Mouse (Mus musculus) layer of hippocampus, adult 8-10 months (tissue): ENCODE data around the gene Clic6. TPM values are rescaled to one million over a fixed set of nuclear protein-coding genes. Genes with fewer than 3 reads are reported as not detected.
"Not testable (repeated sequence)": the region's sequence is repeated elsewhere in the genome, so short reads cannot be mapped to it uniquely, and the experiment has no call there.

Source experiments
- DNase-seq, 2 experiments: peaks; one replicate each; pipeline ENCODE4 v3.0.0; 2022; ENCODE audit warnings: low spot score in 2 of 2
- total RNA-seq, 4 experiments: library from RNA; stranded (reverse); gene quantifications; 2 replicates each; pipeline ENCODE4 v1.2.4; 2022

Clic6 gene
- total RNA-seq, 4 experiments from 2014 or later: 0.72 to 2.5 (median 2.4) TPM

- no peak for DNase-seq
Observed at GRCm38 (mm10) chr16:92468459-92468858, 17.1 kb upstream of the Clic6 start.

GRCm38 (mm10) chr16:92470706-92471105, 14.8 kb upstream of the Clic6 start, which contains the start of gene Rcan1:
Gene Rcan1 (minus strand): TSS chr16:92470867.
- no peak for DNase-seq

GRCm38 (mm10) chr16:92472898-92473297, 12.6 kb upstream of the Clic6 start:
- no peak for DNase-seq

- no peak for DNase-seq
Observed at GRCm38 (mm10) chr16:92475093-92475860, 10.3 kb upstream of the Clic6 start.

GRCm38 (mm10) chr16:92478561-92479150, 6.9 kb upstream of the Clic6 start:
- peak; percentile 46 to 63 for DNase-seq

- no peak for DNase-seq
Observed at GRCm38 (mm10) chr16:92487086-92487485, 1.6 kb downstream of the Clic6 start.

GRCm38 (mm10) chr16:92487489-92487888, 2.0 kb downstream of the Clic6 start:
- DNase-seq: no peak

GRCm38 (mm10) chr16:92488456-92488855, 2.9 kb downstream of the Clic6 start:
- no peak for DNase-seq

GRCm38 (mm10) chr16:92489356-92489755, 3.8 kb downstream of the Clic6 start:
- no peak for DNase-seq

GRCm38 (mm10) chr16:92497851-92498588, 12.5 kb downstream of the Clic6 start:
- DNase-seq: no peak

GRCm38 (mm10) chr16:92498589-92498981, 13.0 kb downstream of the Clic6 start:
- DNase-seq: no peak

GRCm38 (mm10) chr16:92499324-92499723, 13.8 kb downstream of the Clic6 start:
- no peak for DNase-seq

GRCm38 (mm10) chr16:92500534-92500933, 15.0 kb downstream of the Clic6 start:
- DNase-seq: no peak

GRCm38 (mm10) chr16:92503105-92503504, 17.6 kb downstream of the Clic6 start:
- no peak for DNase-seq

- DNase-seq: no peak
Observed at GRCm38 (mm10) chr16:92507573-92507972, 22.0 kb downstream of the Clic6 start.

- DNase-seq: peak; percentile 13 to 67
Observed at GRCm38 (mm10) chr16:92510835-92511772, 25.6 kb downstream of the Clic6 start.

GRCm38 (mm10) chr16:92511773-92512391, 26.3 kb downstream of the Clic6 start:
- DNase-seq: no peak

- DNase-seq: not testable (repeated sequence)
Observed at GRCm38 (mm10) chr16:92514896-92515295, 29.4 kb downstream of the Clic6 start.

GRCm38 (mm10) chr16:92516139-92516538, 30.6 kb downstream of the Clic6 start:
- DNase-seq: no peak

GRCm38 (mm10) chr16:92518718-92519117, 33.2 kb downstream of the Clic6 start:
- DNase-seq: no peak
